Mouse (Mus musculus): Measurements from ENCODE around the gene Slc6a16.

The Slc6a16 gene

GRCm38 (mm10) chr7:45216442-45217183 is 24.3 kb upstream of the Slc6a16 start:
- no peak for DNase-seq (ENCODE audit: low spot score)

- DNase-seq (ENCODE audit: low spot score), result no peak
Measured at GRCm38 (mm10) chr7:45221680-45222079, 19.2 kb upstream of the Slc6a16 start.

- no peak for DNase-seq (ENCODE audit: low spot score)
Measured at GRCm38 (mm10) chr7:45224826-45225225, 16.1 kb upstream of the Slc6a16 start.

- DNase-seq (ENCODE audit: low spot score), result no peak
Measured at GRCm38 (mm10) chr7:45226421-45226820, 14.5 kb upstream of the Slc6a16 start.

GRCm38 (mm10) chr7:45228548-45228947 is 12.3 kb upstream of the Slc6a16 start:
- no peak for DNase-seq (ENCODE audit: low spot score)

- no peak for DNase-seq (ENCODE audit: low spot score)
Measured at GRCm38 (mm10) chr7:45229046-45229445, 11.8 kb upstream of the Slc6a16 start.

GRCm38 (mm10) chr7:45229459-45230203 is 11.3 kb upstream of the Slc6a16 start:
- no peak for DNase-seq (ENCODE audit: low spot score)

- no peak for DNase-seq (ENCODE audit: low spot score)
Measured at GRCm38 (mm10) chr7:45231192-45231591, 9.7 kb upstream of the Slc6a16 start.

- no peak for DNase-seq (ENCODE audit: low spot score)
Measured at GRCm38 (mm10) chr7:45231941-45232340, 8.9 kb upstream of the Slc6a16 start.

- peak; percentile 21 for DNase-seq (ENCODE audit: low spot score)
Measured at GRCm38 (mm10) chr7:45232716-45233465, 8.0 kb upstream of the Slc6a16 start.

- DNase-seq (ENCODE audit: low spot score), result peak; percentile 72
Measured at GRCm38 (mm10) chr7:45233580-45234332, 7.1 kb upstream of the Slc6a16 start.

- DNase-seq (ENCODE audit: low spot score), result peak; percentile 22
Measured at GRCm38 (mm10) chr7:45234333-45234841, 6.5 kb upstream of the Slc6a16 start.

- DNase-seq (ENCODE audit: low spot score), result no peak
Measured at GRCm38 (mm10) chr7:45234922-45235571, 5.8 kb upstream of the Slc6a16 start.

GRCm38 (mm10) chr7:45235656-45236180 is 5.2 kb upstream of the Slc6a16 start:
- no peak for DNase-seq (ENCODE audit: low spot score)

- DNase-seq (ENCODE audit: low spot score), result no peak
Measured at GRCm38 (mm10) chr7:45237747-45238699, 2.9 kb upstream of the Slc6a16 start.

GRCm38 (mm10) chr7:45238723-45239496 is 2.0 kb upstream of the Slc6a16 start, which contains the start of gene Cd37:
Cd37 (minus strand) TSS chr7:45239115.
- no peak for DNase-seq (ENCODE audit: low spot score)

- DNase-seq (ENCODE audit: low spot score), result no peak
Measured at GRCm38 (mm10) chr7:45240109-45240508, 776 bp upstream of the Slc6a16 start.

GRCm38 (mm10) chr7:45241389-45241749 is 484 bp downstream of the Slc6a16 start:
- DNase-seq (ENCODE audit: low spot score), result no peak

GRCm38 (mm10) chr7:45247666-45248065 is 6.8 kb downstream of the Slc6a16 start:
- DNase-seq (ENCODE audit: low spot score), result no peak
